Mouse (Mus musculus) retina, postnatal 1 day (tissue): ENCODE data around the gene Rhou.
A peak's percentile ranks its signal among the peaks of the same experiment; 100 is the strongest.
"Not testable (repeated sequence)": the region's sequence is repeated elsewhere in the genome, so short reads cannot be mapped to it uniquely, and the experiment has no call there.

ENCODE experiments used
- DNase-seq: peaks from one replicate; pipeline ENCODE4 v3.0.0-alpha.2; 2012

Rhou gene

GRCm38 (mm10) chr8:123653308-123653993 is at the start of gene Rhou:
TSS of gene Rhou (plus strand) at chr8:123653929.
- DNase-seq = peak; percentile 94

DNA sequence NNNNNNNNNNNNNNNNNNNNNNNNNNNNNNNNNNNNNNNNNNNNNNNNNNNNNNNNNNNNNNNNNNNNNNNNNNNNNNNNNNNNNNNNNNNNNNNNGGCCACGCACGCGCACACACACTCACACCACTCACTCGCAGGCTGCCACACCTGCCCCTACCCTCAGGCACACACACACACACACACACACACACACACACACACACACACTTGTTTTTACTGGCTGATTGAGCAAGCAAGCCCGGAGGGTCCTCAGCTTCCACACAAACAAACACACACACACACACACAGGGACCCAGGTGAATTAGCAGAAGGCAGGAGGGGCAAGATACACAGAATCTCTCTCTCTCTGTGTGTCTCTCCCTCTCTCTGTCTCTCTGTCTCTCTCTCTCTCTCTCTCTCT is 41.1 kb upstream of the Rhou start:
- DNase-seq = not testable (repeated sequence)

- DNase-seq = not testable (repeated sequence)
Observed at GRCm38 (mm10) chr8:123623523-123623922, 30.2 kb upstream of the Rhou start.

DNA sequence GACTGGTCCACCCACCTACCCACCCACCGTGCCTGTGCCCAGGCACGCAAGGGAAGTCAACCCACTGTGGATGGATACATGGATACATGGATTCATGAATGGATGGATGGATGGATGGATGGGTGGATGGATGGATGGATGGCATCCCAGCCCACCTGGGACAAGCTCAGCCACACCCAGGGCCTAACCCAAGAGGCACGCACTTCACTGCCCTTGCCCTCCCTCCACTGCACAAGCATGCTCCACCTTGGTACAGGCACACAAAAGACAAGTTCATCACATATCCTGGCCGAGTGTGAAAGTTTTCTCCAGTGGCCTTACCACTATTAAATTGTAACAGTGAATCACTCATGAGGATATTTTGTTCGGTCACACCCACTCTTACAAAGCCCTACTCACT is 29.5 kb upstream of the Rhou start:
- DNase-seq = no peak

- DNase-seq = no peak
Observed at GRCm38 (mm10) chr8:123624702-123625101, 29.0 kb upstream of the Rhou start.

- DNase-seq = no peak
Observed at GRCm38 (mm10) chr8:123625717-123626116, 28.0 kb upstream of the Rhou start.

- DNase-seq = no peak
Observed at GRCm38 (mm10) chr8:123627410-123628147, 26.1 kb upstream of the Rhou start.

DNA sequence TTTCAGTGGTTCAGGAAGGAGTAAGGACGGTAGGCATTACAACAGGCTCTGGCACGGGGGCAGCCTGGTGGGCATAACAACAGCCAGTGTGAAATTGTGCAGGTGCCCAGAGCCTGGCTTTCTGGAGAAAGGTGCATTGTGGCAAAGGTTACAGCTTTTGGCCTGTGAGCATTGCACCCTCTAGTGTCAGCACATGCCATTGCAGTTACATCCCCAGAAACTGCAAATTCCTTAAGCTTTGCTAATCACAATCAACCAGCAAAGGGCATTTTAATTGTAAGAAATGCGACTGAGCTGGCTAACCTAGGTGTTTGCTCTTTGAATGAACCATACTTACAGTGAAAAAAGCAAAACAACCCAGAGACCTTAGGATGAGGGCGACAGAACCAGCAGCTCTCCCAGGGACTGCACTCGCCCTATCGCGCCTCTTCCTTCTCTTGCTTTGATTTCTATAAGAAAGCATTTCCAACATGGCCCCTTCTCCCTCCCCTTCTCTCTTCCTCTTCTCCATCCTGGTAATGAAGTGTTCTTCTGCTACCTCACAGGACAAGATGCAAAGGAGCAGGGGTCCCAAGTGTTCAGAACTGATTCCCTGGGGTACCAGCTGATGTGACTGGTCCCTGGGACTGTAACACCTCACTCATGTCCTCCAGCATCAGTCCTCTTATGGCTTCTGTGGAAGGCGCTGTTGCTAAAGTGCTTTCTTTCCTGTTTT is 25.3 kb upstream of the Rhou start:
- peak; percentile 78 for DNase-seq

DNA sequence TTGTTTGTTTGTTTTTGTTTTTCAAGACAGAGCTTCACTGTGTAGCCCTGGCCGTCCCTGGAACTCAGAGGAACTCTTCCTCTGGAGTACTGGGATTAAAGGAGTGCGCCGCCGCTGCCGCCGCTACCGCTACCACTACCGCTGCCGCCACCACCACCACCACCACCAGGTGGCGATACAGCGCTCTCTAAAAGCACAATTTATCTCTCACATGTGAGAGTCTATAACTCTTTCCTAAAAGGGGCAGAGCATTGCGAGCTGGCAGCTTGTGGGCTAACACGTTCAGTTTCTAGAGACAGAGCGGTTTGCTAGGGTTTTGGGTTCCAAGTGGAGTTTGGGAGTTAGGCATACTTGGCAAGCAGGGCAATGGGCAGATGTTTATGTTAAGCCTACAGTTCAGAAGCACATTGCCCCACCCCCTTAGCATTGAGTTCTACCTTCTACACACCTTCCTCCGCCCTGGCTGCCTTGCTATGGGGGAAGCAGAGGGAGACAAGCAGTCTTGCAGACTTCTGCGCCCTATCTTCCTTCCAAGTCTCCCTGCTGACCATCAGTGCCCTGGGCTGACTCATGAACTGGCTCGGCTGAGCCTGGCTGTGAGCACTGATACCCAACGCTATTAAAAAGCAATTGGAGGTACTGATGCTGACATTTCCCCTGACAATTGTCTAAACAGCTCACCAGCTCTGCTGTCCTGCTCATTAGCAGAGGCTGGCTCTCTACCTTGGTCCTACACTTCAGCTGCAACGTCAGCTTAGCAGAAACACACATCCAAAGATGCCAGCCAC is 24.6 kb upstream of the Rhou start:
- peak; percentile 87 for DNase-seq

DNA sequence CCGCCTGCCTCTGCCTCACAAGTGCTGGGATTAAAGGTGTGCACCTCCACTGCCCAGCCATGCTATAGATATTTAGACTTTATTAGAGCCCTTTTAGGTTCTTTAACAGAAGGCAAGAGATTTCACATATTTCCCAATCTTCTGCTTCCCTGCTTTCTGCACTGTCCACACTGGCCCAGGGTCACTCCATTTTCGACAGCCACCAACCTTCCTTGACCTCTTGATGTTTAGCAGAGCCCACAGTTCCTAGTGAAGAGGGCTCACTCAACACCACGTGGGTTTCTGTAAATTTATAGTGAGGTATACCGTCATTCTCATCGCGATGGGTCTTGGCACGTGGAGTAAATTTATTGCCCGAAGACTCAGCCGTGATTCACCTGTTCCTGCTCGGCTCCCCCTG is 23.7 kb upstream of the Rhou start:
- DNase-seq = no peak

DNA sequence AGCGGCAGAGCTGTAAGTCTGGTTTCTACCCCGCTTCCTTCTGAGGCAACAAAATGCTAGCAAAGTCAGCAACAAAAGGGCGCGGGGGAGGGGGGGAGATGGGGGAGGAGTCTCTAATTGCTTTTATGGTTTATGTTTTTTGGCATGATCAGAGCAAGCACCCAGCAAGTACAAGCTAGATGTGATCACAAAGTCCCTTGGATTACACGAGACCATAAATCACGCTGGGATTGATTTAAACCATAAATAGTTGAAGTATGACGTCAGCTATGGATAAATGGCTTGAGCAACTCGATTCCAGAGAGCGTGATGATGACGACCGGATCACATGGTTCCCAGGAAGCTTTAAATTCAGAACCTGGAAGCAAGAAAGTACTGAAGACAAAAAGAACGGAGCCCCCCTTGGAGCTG is 22.9 kb upstream of the Rhou start:
- DNase-seq = peak; percentile 36

DNA sequence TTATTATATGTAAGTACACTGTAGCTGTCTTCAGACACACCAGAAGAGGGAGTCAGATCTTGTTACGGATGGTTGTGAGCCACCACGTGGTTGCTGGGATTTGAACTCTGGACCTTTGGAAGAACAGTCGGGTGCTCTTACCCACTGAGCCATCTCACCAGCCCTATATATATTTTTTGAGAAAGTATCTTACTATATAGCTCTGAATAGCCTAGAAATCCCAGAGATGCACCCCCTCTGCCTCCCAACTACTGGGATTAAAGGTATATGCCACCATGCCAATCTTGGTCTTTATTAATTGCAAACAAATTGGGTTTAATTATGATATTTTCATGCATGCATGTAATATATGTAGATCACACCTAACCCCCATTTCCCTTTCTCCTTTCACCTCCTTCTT is 22.0 kb upstream of the Rhou start:
- not testable (repeated sequence) for DNase-seq

GRCm38 (mm10) chr8:123632257-123632656 is 21.5 kb upstream of the Rhou start:
- DNase-seq = no peak

DNA sequence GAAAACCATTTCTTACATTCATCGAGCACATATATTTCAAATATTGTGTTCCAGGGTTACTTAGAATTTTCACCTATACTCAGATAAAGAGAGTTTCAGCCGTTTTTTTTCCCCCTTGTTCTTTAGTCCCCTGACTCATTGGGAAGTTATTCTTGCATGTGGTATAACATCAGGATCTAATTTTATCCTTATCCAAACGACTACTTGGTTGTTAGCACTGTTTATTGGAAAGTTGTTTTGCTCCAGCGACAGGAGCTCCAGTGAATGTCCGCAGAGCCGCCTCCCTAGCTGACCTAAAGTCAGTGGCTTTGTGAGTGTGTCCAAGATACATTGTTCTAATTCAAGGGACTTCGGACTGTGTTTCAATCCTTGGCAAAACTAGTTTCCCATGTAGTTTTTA is 19.9 kb upstream of the Rhou start:
- DNase-seq = no peak

GRCm38 (mm10) chr8:123634395-123635131 is 19.2 kb upstream of the Rhou start:
- DNase-seq = peak; percentile 54

DNA sequence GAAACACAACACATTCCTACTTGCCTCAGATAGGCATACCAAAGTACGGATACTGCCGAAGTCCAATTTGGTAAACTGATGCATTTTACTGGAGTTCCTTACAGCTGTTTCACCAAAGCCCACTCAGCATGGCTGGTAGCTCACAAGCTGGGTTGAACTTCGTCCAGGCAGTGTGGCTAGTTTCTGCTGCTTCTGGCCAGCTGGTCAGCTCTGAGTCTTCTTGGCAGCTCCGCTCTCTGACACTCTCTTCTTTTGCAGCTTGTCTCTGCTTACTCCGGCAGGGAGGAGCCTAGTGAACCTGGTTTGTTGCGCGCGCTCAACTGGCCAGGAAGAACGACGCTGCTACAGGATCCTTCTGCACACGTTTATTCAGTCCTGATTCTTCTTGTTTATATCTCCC is 18.1 kb upstream of the Rhou start:
- DNase-seq = no peak

DNA sequence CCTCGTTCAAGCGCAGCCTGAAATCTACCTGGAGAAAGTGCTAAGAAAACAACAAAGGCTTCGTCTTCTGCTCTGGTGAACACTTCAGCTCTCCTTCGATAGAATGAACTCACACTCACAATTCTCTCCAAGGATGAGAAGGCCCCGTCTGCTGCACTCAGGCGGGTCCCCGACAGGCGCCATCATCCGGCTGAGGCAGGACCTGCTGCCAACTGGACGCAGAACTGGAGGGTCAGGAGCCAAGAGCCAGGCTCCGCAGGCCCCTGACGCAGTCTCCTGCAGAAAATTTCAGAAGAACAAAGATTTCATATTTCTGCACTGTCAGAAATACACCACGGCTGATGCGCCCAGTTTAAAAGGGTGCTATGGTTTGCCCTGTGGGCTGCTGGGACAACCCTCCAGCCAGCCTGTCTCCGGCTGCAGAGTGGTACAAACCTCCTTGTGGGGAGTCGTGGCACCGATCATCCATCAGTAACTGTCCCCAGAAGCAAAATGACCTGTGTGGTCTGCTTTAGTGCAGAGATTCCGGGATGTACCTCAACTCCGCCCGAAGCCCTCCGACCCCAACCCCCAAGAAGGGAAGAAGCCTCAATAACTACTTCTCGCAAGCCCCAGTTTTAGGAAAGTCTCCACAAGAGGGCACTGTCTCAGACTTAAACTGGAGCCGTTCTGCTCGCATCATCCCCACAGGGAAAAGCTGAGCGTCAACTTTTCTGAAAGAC is 10.2 kb upstream of the Rhou start:
- peak; percentile 84 for DNase-seq

DNA sequence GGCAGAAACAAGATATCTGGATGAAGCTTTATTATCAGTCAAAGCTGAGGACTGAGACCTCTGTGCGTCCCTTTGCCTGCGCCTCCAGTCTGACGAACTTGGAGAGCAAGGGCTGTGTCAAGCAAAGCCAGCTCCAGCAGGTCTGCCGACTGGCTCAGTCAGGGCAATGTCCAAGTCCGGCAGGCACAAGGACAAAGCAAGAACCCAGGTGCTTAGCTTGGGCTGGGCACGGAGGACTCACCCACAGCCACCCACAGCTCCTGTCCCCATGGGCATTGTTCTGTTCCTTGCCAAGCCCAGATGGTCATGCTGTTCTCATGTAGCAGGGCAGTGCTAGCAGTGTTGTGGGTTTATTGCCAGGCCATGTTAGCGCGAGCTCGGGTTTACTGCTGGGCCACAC is 8.5 kb upstream of the Rhou start:
- DNase-seq = no peak

DNA sequence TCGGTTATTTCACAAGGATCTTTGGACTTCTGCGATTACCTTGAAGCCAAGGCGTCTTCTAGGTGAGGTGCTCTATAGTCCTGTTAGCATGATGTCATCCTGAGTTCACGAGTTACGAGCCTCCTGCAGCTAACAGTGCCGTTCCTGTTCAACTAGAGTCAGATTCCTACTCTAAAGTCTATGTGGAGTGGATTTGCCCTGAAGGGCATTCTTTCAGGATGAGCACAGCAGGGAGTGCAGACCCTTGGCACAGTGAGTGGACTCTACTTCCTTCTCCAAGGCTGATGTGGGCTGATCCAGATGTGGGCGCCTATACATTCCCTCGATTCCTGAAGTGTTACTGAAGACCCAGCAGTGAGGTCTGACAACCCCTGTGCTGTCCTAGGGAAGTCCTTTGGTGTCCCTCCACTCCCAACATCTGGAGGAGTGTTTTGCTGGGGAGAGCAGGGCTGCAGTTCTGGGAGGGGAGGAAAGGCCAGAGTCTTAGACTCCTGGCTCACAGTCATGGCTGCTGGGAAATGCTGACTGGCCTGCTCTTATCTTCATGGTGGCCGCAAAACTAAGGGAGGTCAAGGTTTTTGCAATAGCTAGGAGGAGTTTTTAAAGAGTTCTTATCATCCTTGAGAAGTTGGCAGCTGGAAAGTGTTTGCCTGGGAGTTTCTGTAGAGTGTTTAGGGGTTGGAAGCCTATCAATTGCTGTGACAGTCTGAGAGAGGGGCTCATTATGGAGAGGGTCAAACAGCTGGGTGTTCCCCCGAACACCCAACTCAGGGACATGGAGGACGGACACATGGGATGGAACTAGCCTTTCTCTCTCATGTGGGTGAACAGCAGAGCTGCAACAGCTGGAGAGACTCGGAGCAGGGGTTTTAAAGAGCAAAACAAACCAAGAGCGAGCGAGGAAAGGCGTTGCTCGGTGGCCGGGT is 5.2 kb upstream of the Rhou start:
- DNase-seq = no peak

DNA sequence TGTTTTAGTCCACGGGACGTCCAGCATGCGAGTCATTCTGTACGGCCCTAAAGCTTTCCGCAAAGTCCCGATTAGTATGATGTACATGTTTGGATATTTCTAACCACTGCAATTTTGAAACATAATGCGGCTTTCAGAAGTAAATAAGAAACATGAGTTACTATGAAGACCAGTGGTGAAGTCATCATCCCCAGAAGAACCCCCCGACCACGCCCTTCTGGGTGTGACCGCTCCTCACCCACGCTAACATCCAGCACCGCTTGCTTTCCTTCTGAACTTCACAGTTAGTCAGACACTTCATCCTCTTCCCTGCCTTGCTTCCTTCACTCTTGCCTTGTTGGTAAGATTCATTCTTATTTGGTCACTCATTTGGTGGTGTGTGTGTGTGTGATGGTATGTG is 4.2 kb upstream of the Rhou start:
- DNase-seq = no peak
